19 mouse cellular contexts compared by ENCODE assay signal in genomic region chr12:76844346-76845061, GRCm38 (mm10). TPM values are rescaled to one million over a fixed set of nuclear protein-coding genes. Genes with fewer than 3 reads are reported as not detected.
"Had no signal": no experiment of that assay in that cellular context is flagged by ENCODE, and none has a peak within 500 bp of the region (broad histone marks: within the 10 kb centered on the region; RNA-seq: fewer than 3 reads in every experiment).

No protein-coding gene starts in this region.

- DNase-seq: kidney, adult 2 months; kidney, postnatal 14 days; liver; liver, embryonic 13.5 days; liver, postnatal 0 days; lung, postnatal 14 days; thymus, postnatal 4 days had no signal

- H3K27ac ChIP-seq: kidney, embryonic 15.5 days; left cerebral cortex, adult 2 months; limb, embryonic 12.5 days; liver, embryonic 13.5 days; lung, embryonic 15.5 days; macrophage; midbrain, embryonic 12.5 days; neural tube, embryonic 12.5 days; stomach, postnatal 0 days had no signal

- ATAC-seq: intestine, embryonic 16.5 days; liver, postnatal 0 days; midbrain, embryonic 16.5 days had no signal

- H3K9me3 ChIP-seq: kidney, embryonic 15.5 days; limb, embryonic 12.5 days; liver, embryonic 13.5 days; lung, embryonic 15.5 days; megakaryocyte, embryonic 14.5 days; midbrain, embryonic 12.5 days; neural tube, embryonic 12.5 days had no signal

- H3K36me3 ChIP-seq: lung, embryonic 15.5 days; midbrain, embryonic 12.5 days; neural tube, embryonic 12.5 days had no signal

- H3K27me3 ChIP-seq: kidney, embryonic 15.5 days; limb, embryonic 12.5 days; liver, embryonic 13.5 days; lung, embryonic 15.5 days; megakaryocyte, embryonic 14.5 days; midbrain, embryonic 12.5 days; neural tube, embryonic 12.5 days had no signal

- H3K4me3 ChIP-seq: kidney, embryonic 15.5 days; left cerebral cortex, adult 2 months; limb, embryonic 12.5 days; liver, embryonic 13.5 days; lung, embryonic 15.5 days; megakaryocyte, embryonic 14.5 days; midbrain, embryonic 12.5 days; myocyte; neural tube, embryonic 12.5 days had no signal

- H3K4me1 ChIP-seq: kidney, embryonic 15.5 days; liver, embryonic 13.5 days; lung, embryonic 15.5 days; midbrain, embryonic 12.5 days; neural tube, embryonic 12.5 days had no signal

RNA-seq across cellular contexts. Expression of gene Gpx2, which starts 49.1 kb away (rescaled TPM):
- polyA plus RNA-seq: kidney, embryonic 15.5 days; liver, embryonic 13.5 days; macrophage; midbrain, embryonic 12.5 days; myocyte; neural tube, embryonic 12.5 days had no signal
